Mouse (Mus musculus) liver, adult 2 months (tissue): ENCODE measurements around the gene Smim4.

Source experiments
- CTCF ChIP-seq: fragments of 200-500 bp; IDR thresholded peaks from 2 replicates; pipeline ENCODE4 v1.5.1; 2011; ENCODE audit warnings: low read depth, low read length, control low read depth
- POLR2A ChIP-seq: fragments of 200-500 bp; IDR thresholded peaks from 2 replicates; pipeline ENCODE4 v1.6.1; 2011; ENCODE audit warnings: low read length, control low read depth; ENCODE audit not compliant: insufficient read depth; ENCODE audit errors: extremely low read depth

GRCm38 (mm10) chr14:31110613-31111012 is 18.1 kb downstream of the Smim4 start:
- TF ChIP-seq CTCF (no peak), POLR2A (no peak)
